Mouse (Mus musculus): ENCODE results near the gene Irx6. TPM values are rescaled to one million over a fixed set of nuclear protein-coding genes. Genes with fewer than 3 reads are reported as not detected.
A peak's percentile ranks its signal among the peaks of the same experiment; 100 is the strongest.

Gene Irx6
- polyA plus RNA-seq, 1 experiment from 2014 or later: 2.3 TPM

DNA sequence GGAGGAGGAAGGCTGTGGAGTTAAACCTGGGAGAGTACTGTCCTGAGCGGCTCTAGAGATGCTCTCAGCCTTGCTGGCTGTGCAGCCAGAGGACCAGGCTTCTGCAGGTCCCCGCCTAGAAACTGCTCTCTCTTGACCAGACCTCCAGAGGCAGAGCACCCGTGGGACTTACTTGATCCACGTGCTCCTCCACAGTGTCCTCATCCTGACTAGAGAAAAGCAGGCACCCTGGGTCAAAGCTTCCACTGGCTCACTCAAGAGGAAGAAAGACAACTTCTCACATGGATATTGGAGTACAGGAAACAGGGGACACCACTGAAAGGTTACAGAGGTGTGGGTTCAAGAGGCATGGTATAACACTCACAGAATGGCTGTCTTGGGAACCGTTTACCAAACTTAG is 23.3 kb downstream of the Irx6 start:
- Histone ChIP-seq H3K36me3 (no peaks in the 10 kb centered on the region), H3K27ac (replicated peaks) (no peak overlapping the region), H3K27me3 (ENCODE audit: low read depth, poor library complexity, severe bottlenecking) (no peaks in the 10 kb centered on the region), H3K4me3 (no peak overlapping the region), H3K9me3 (replicated peaks) (no peaks in the 10 kb centered on the region), H3K4me1 (peaks cover 5% of the 10 kb centered on the region)
- WGBS: 88% methylated on average over 5 of the region's 5 CpGs
- no peak for DNase-seq (ENCODE audit: low spot score)

DNA sequence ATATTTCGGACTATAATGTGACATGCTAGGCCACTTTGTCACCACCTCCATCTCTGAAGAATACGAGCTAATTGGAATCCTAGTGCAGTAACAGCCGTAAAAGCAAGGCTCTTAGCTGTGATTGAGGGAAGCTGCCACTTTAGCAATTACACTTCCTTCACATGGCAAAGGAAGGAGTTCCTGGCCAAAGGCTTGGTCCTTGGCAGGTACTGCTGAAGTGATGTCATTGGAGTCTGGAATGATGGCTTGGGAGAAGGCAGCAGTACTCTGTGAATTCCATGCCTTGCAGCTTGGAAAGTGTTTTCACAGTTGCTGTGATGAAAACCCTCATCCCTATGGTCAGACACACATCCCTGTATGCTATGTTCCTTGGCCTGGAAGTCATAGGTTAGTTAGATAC is 24.3 kb downstream of the Irx6 start:
- no peak for DNase-seq (ENCODE audit: low spot score)

DNA sequence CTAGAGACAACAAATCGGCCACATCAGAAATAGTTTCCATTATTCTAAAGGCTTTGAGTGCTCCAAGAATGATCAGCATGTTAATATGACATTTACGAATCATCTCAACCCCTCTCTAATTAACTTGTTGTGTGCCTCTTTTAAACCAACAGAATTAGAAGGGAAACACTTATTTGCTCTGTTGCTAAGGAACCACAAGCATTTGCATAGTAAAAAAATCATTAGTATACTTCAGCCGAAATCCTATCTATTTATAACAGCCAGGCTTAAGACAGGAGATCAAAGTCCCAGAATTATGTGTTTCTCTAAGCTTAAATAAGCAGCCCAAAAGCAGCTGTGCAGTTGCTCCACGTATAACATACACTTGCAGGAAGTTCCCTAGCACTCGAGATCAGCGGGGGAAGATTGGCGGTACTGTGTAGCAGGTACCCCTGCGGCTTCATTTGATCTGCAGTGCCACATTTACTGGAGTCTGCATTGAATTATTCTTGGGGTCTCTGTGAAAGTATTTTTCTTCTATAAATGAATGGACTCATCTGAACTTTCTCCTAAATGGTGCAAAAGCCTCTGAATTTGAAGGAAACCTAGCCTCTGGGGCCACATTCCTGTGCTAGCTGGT is 25.9 kb downstream of the Irx6 start:
- Histone ChIP-seq H3K4me1 (peaks cover 5% of the 10 kb centered on the region), H3K36me3 (no peaks in the 10 kb centered on the region), H3K4me3 (no peak overlapping the region), H3K9me3 (replicated peaks) (no peaks in the 10 kb centered on the region), H3K27ac (replicated peaks) (no peak overlapping the region), H3K27me3 (ENCODE audit: low read depth, poor library complexity, severe bottlenecking) (no peaks in the 10 kb centered on the region)
- 76% methylated on average over 8 of the region's 8 CpGs for WGBS
- DNase-seq (ENCODE audit: low spot score): no peak

More for the DNA sequence above, 24.3 kb downstream of the Irx6 start:
- H3K4me1 ChIP-seq: peaks cover 5% of the 10 kb centered on the region
- H3K27ac ChIP-seq (replicated peaks): no peak overlapping the region
- no peaks in the 10 kb centered on the region for H3K27me3 ChIP-seq (ENCODE audit: low read depth, poor library complexity, severe bottlenecking)
- no peaks in the 10 kb centered on the region for H3K9me3 ChIP-seq (replicated peaks)
- WGBS: 88% methylated on average over 3 of the region's 3 CpGs
- H3K4me3 ChIP-seq: no peak overlapping the region
- no peaks in the 10 kb centered on the region for H3K36me3 ChIP-seq

DNA sequence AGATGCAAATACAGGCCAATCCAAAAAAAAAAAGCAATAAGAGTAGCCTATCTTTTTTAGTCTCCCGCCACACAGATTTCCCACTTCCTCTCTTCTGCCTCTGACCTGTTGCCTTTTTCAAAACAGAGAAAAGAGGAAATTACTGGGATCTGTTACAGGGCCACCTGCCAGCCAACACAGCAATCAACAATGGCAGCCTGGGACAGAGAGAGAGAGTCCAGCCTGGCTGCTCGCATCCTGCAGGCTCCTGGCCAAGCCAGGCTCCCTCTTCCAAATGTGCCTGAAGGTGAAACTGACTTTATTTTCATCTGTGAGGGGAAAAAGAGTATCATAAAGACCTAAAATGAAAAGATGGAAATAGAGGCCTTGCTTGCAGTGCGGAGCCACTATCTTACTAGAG is 29.3 kb downstream of the Irx6 start:
- Histone ChIP-seq H3K27me3 (ENCODE audit: low read depth, poor library complexity, severe bottlenecking) (no peaks in the 10 kb centered on the region), H3K9me3 (replicated peaks) (no peaks in the 10 kb centered on the region), H3K27ac (replicated peaks) (no peak overlapping the region), H3K4me1 (peaks cover 5% of the 10 kb centered on the region), H3K4me3 (no peak overlapping the region), H3K36me3 (no peaks in the 10 kb centered on the region)
- 85% methylated on average over 3 of the region's 3 CpGs for WGBS
- DNase-seq (ENCODE audit: low spot score): no peak

DNA sequence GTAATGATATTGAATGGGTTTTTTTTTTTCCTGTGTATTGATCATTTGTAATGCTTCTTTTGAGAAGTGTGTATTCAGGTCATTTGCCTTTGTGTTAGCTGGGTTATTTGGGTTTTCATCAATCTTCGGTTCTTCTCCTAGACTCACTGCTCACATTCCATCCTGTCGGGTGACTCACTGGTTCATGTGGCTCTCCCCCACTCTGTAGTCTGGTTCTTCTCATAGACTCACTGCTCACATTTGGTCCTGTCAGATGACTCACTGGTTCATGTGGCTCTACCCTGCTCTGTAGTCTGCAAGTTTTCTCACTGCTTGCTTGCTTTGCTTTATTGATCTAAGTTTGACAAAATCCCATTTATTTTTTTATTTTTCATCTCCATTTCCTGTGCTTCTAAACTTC is 32.2 kb downstream of the Irx6 start:
- no peaks in the 10 kb centered on the region for H3K4me1 ChIP-seq
- no peaks in the 10 kb centered on the region; the same call in 1 of the 2 replicates for H3K9me3 ChIP-seq (replicated peaks)
- no peak for DNase-seq (ENCODE audit: low spot score)
- H3K4me3 ChIP-seq: no peak overlapping the region
- H3K36me3 ChIP-seq: no peaks in the 10 kb centered on the region
- WGBS: 78% methylated on average over 2 of the region's 2 CpGs
- no peaks in the 10 kb centered on the region for H3K27me3 ChIP-seq (ENCODE audit: low read depth, poor library complexity, severe bottlenecking)
- no peak overlapping the region for H3K27ac ChIP-seq (replicated peaks)

DNA sequence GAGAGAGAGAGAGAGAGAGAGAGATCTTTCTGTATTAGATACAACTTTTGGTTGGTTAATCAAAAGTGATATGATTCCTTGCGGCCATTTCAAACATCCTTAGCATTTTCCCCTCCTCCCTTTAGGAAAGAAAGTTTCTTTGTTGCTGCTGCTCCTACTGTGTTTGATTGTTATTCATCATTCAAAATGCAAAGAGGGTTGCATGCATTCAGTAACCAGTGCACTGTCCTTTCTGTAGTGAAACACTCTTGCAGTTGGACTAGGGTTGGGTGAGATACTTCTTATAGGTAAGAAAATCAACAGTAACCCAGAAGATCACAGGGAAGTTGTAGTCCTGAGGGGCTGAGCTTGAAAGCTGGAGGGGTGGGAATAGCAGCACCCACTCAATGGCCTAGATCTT is 39.2 kb downstream of the Irx6 start:
- Histone ChIP-seq H3K36me3 (no peaks in the 10 kb centered on the region), H3K4me3 (no peak overlapping the region), H3K27me3 (ENCODE audit: low read depth, poor library complexity, severe bottlenecking) (no peaks in the 10 kb centered on the region), H3K4me1 (peaks cover 5% of the 10 kb centered on the region; the same call in 1 of the 2 replicates), H3K27ac (replicated peaks) (no peak overlapping the region), H3K9me3 (replicated peaks) (no peaks in the 10 kb centered on the region; the same call in 1 of the 2 replicates)
- DNase-seq (ENCODE audit: low spot score): no peak
- WGBS: 91% methylated on average over 1 of the region's 1 CpGs

DNA sequence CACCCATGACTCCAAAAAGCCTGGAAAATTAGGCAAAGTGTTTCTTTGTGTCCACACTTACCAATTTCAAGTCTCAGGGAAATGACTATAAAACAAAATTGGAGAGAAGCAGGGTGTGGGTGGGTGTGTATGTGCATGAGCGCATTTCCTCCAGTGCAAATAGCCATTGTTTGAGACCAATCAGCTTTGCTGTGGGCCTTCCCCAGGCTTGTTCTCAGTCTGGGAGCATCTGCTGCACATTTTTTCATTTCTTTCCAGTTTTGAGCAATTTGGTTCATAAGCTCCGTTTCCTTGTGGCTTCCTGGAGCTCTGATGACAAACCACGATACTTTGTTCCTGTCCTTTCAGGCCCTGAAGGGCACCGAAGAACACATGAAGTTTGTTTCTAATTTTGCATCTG is 43.3 kb downstream of the Irx6 start:
- H3K4me3 ChIP-seq: no peak overlapping the region
- H3K27ac ChIP-seq (replicated peaks): no peak overlapping the region
- WGBS: 71% methylated on average over 4 of the region's 4 CpGs
- H3K4me1 ChIP-seq: peaks cover 19% of the 10 kb centered on the region
- no peaks in the 10 kb centered on the region for H3K9me3 ChIP-seq (replicated peaks)
- no peaks in the 10 kb centered on the region for H3K36me3 ChIP-seq
- H3K27me3 ChIP-seq (ENCODE audit: low read depth, poor library complexity, severe bottlenecking): peaks cover 10% of the 10 kb centered on the region; the same call in 1 of the 2 replicates
- DNase-seq (ENCODE audit: low spot score): no peak

DNA sequence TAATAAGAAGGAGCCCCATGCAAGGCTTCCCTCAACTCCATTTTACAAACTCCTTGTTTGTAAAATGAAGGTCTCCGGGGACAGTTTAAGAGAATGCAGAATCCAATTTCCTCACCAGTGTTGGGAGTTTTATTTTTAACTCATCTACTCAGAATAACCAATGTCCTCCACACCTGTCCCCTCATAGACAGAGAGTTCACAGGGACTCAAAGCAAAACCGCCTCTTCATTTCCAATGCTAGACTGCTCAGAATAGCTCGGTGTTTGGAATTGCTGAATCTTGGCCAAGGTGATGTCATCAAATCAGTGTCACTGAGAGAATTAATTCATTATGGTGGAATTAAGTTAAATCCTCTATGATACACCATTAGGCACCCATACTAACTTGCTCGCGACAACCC is 44.0 kb downstream of the Irx6 start:
- Histone ChIP-seq H3K4me1 (peaks cover 26% of the 10 kb centered on the region), H3K36me3 (no peaks in the 10 kb centered on the region), H3K9me3 (replicated peaks) (no peaks in the 10 kb centered on the region), H3K4me3 (no peak overlapping the region), H3K27ac (replicated peaks) (no peak overlapping the region), H3K27me3 (ENCODE audit: low read depth, poor library complexity, severe bottlenecking) (peaks cover 10% of the 10 kb centered on the region; the same call in 1 of the 2 replicates)
- 91% methylated on average over 5 of the region's 5 CpGs for WGBS
- no peak for DNase-seq (ENCODE audit: low spot score)

DNA sequence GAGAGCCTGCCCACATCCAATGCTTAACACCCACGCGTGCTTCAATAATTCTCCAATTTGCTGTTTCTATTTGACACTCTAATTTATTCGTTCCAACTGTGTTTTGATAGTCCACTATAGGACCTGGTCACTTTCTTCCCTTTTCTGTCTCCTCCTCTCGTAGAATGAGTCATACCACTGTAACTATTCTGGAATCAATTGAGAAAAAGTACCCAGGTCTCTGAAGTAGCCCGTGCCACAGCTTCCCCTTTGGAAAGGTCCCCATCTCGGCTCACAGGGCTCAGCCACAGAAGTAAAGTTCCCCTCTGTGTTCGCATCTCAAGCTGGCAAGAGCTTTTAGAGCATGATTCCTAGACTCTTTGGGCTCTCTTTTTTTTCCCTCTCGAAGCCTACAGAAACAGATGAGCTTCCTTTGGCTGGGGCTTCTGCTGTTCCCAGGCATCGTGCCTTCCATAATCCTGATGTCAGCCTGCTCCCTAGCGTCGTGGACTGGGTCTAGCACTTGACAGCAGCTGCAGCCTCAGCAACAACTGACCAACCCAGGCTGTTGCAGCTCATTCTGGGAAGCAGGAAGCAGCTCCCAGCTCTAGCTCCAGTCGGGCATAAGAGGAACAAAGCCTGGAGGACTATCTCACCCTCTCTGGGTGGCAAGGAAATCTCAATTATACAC is 47.3 kb downstream of the Irx6 start:
- no peaks in the 10 kb centered on the region for H3K36me3 ChIP-seq
- peaks cover 19% of the 10 kb centered on the region for H3K27me3 ChIP-seq (ENCODE audit: low read depth, poor library complexity, severe bottlenecking)
- H3K4me3 ChIP-seq: 0 out of 2 replicates have a peak overlapping the region, but pooled peaks have one; percentile 7
- H3K4me1 ChIP-seq: peaks cover 48% of the 10 kb centered on the region
- H3K9me3 ChIP-seq (replicated peaks): no peaks in the 10 kb centered on the region
- 44% methylated on average over 12 of the region's 12 CpGs for WGBS
- peak overlapping the region; percentile 46 for H3K27ac ChIP-seq (replicated peaks)
- DNase-seq (ENCODE audit: low spot score): peak; percentile 76

DNA sequence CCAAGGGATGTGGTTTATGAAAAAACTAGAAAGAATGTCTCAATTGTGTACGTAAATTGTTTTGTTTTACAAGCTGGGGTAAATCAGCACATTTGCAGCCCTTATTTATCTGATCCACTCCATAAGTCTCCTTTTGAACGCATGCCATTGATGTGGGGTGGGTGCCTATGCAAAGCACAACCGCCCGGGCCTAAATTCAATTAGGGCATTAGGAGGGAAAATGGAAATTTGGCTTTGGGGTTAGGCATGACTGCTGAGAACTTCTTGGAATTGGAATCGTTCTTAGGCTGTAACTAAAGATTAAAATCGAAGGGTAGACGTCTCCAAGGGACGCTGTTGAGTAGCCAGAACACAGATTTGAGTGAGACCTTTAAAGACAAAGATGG is 47.8 kb downstream of the Irx6 start:
- 0 out of 2 replicates have a peak overlapping the region, but pooled peaks have one; percentile 7 for H3K4me3 ChIP-seq
- H3K36me3 ChIP-seq: no peaks in the 10 kb centered on the region
- 69% methylated on average over 8 of the region's 8 CpGs for WGBS
- H3K9me3 ChIP-seq (replicated peaks): no peaks in the 10 kb centered on the region
- DNase-seq (ENCODE audit: low spot score): no peak
- peaks cover 19% of the 10 kb centered on the region for H3K27me3 ChIP-seq (ENCODE audit: low read depth, poor library complexity, severe bottlenecking)
- peaks cover 48% of the 10 kb centered on the region for H3K4me1 ChIP-seq
- peak overlapping the region; percentile 46 for H3K27ac ChIP-seq (replicated peaks)

DNA sequence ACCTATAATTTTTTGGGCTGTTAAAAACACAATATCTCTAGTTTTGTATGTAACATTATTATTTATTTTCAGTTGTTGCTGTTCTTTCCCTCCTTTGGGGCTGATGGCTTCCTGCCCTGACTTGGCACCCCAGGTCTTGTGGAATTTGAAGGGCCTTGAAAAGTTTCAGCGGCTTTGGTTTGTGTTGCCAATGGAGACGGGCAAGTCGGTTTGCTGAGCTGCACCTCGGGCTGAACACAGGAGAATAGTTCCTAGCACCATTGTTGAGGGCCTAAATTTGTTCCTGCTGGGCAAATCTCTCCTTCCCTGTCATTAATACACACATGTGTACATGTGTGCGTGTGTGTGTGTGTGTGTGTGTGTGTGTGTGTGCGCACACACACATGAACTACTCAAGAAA is 49.2 kb downstream of the Irx6 start:
- no peak for DNase-seq (ENCODE audit: low spot score)
- Histone ChIP-seq H3K27ac (replicated peaks) (peak overlapping the region; percentile 68), H3K27me3 (ENCODE audit: low read depth, poor library complexity, severe bottlenecking) (peaks cover 27% of the 10 kb centered on the region), H3K4me3 (no peak overlapping the region), H3K4me1 (peaks cover 43% of the 10 kb centered on the region), H3K9me3 (replicated peaks) (no peaks in the 10 kb centered on the region), H3K36me3 (no peaks in the 10 kb centered on the region)
- WGBS: 57% methylated on average over 6 of the region's 6 CpGs

DNA sequence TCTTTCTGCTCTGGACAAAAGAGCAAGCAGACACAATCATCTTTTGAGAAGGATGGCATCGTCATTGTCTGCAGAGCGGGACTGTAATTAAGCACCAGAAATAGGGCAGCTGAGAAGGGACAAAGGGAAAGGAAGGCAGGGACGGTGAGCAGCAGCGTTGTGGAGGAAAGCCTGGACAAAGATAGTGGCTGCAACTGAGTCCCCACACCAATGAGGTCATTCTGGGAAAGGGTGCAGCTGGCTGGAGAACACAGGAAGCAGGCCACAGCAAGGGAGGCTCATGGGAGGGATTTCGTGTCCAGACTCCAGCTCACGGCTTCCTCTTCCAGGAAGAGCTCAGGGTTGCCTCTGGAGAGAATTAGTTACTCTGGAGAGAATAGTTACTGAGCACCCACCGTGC is 49.9 kb downstream of the Irx6 start:
- H3K36me3 ChIP-seq: no peaks in the 10 kb centered on the region
- peaks cover 27% of the 10 kb centered on the region for H3K27me3 ChIP-seq (ENCODE audit: low read depth, poor library complexity, severe bottlenecking)
- DNase-seq (ENCODE audit: low spot score): no peak
- peaks cover 43% of the 10 kb centered on the region for H3K4me1 ChIP-seq
- no peaks in the 10 kb centered on the region for H3K9me3 ChIP-seq (replicated peaks)
- H3K27ac ChIP-seq (replicated peaks): peak overlapping the region; percentile 68
- WGBS: 49% methylated on average over 7 of the region's 7 CpGs
- H3K4me3 ChIP-seq: no peak overlapping the region

DNA sequence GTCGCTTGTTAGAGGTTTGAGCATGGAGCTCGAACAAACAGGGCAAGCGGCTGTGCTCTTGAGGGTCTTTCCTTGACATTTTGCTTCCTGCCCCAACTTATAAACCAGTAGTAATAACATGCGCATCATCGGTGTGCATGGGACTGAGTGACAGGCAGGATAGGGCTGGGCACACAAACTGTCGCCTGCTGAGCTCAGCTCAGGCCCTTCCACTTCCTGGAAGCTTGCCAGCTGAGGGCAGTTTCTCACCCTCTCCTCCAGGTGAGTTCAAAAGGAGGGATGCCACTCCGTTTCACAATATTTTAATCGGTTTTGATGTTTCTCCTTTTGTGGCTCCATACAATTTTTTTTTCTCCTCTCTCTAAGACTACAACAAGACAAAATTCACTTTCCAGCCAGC is 50.3 kb downstream of the Irx6 start:
- DNase-seq (ENCODE audit: low spot score): no peak
- no peak overlapping the region for H3K4me3 ChIP-seq
- WGBS: 84% methylated on average over 8 of the region's 8 CpGs
- H3K36me3 ChIP-seq: no peaks in the 10 kb centered on the region
- H3K27ac ChIP-seq (replicated peaks): peak overlapping the region; percentile 68
- H3K4me1 ChIP-seq: peaks cover 43% of the 10 kb centered on the region
- no peaks in the 10 kb centered on the region for H3K9me3 ChIP-seq (replicated peaks)
- H3K27me3 ChIP-seq (ENCODE audit: low read depth, poor library complexity, severe bottlenecking): peaks cover 27% of the 10 kb centered on the region
